Mouse (Mus musculus) G1E (cell line): ENCODE data around the gene Zc3hc1.

Experiments
- GATA1 ChIP-seq: IDR thresholded peaks from 2 replicates; pipeline ENCODE4 v1.6.1; 2012; ENCODE audit warnings: borderline replicate concordance, low read length, inconsistent platforms, mixed read lengths
- POLR2AphosphoS5 ChIP-seq: IDR thresholded peaks from 2 replicates; pipeline ENCODE4 v1.6.1; 2012; ENCODE audit warnings: low read depth, low read length, inconsistent platforms; ENCODE audit not compliant: insufficient replicate concordance

- no peak for TF ChIP-seq GATA1
- no peak for TF ChIP-seq POLR2AphosphoS5
Measured at GRCm38 (mm10) chr6:30325932-30326501, 64.8 kb downstream of the Zc3hc1 start.
